15 mouse cellular contexts compared by ENCODE assay signal in the genomic region with DNA sequence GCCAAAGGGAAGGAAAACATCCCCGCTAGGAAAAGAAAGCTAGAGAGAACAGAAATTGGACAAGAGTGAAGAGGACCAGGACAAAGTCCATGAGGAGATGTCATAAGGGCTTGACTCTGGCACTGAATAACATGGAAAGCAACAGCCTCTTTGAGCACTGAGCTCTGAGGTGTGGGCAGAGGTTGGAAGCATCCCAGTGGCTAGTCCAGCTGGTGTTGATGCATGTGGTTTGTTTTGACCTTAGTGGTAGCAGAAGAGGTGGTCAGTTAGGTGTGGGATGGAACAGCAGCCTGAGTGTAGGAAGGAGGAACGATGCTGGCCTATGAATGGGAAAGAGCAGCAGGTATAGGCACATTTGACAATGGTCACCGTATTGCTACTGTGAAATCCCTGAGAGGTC.
"Had no signal": no experiment of that assay in that cellular context is flagged by ENCODE, and none has a peak within 500 bp of the region (broad histone marks: within the 10 kb centered on the region; RNA-seq: fewer than 3 reads in every experiment).

No protein-coding gene starts in this region.

- H3K4me1 ChIP-seq: neural tube, embryonic 15.5 days; stomach, embryonic 15.5 days had no signal

- H3K4me2 ChIP-seq: neural tube, embryonic 15.5 days; stomach, embryonic 15.5 days had no signal

- DNase-seq: retina, postnatal 1 day; right cerebral cortex, adult 18-20 months; right cerebral cortex, postnatal 14 days; right cerebral cortex, postnatal 25 days; right cerebral cortex, postnatal 4 days; spleen, adult 18-20 months; thymus, adult 18-20 months; thymus, adult 2 months; thymus, postnatal 14 days; thymus, postnatal 25 days; thymus, postnatal 36 days; thymus, postnatal 4 days had no signal

- H3K27me3 ChIP-seq: neural tube, embryonic 15.5 days; stomach, embryonic 15.5 days had no signal

- H3K4me3 ChIP-seq: neural tube, embryonic 15.5 days; stomach, embryonic 15.5 days had no signal

- H3K9me3 ChIP-seq: neural tube, embryonic 15.5 days; stomach, embryonic 15.5 days had no signal

- H3K27ac ChIP-seq: neural tube, embryonic 15.5 days; stomach, embryonic 15.5 days; stomach, postnatal 0 days had no signal

- H3K9ac ChIP-seq: neural tube, embryonic 15.5 days; stomach, embryonic 15.5 days had no signal
